Mouse (Mus musculus) gastrocnemius, postnatal 36 days (tissue): ENCODE measurements around the gene Hao2. TPM values are rescaled to one million over a fixed set of nuclear protein-coding genes. Genes with fewer than 3 reads are reported as not detected.

ENCODE experiments used
- DNase-seq, 2 experiments: peaks; one replicate each; pipeline ENCODE4 v3.0.0; 2022
- intact Hi-C: fragments of 180-260 bp; cut with DNase I; formaldehyde crosslinking; loops from one replicate; pipeline ENCODE4 v1.15.1; 2025
- long read RNA-seq, 2 experiments: library from polyadenylated mRNA; stranded (forward); transcript quantifications; one replicate each; pipeline ENCODE4 v2.0.0; 2021
- total RNA-seq, 2 experiments: library from RNA; stranded (reverse); gene quantifications; 2 replicates each; pipeline ENCODE4 v1.2.3; 2021

Gene Hao2
- not detected for total RNA-seq
- long read RNA-seq, experiment 1: 0 reads
- long read RNA-seq, experiment 2: 0 reads

- no peak for DNase-seq
- intact Hi-C loops: no loop called here
Observed at GRCm38 (mm10) chr3:98893057-98893772, at the start of gene Hao2. Gene Hao2 (minus strand): TSS chr3:98893239.

DNA sequence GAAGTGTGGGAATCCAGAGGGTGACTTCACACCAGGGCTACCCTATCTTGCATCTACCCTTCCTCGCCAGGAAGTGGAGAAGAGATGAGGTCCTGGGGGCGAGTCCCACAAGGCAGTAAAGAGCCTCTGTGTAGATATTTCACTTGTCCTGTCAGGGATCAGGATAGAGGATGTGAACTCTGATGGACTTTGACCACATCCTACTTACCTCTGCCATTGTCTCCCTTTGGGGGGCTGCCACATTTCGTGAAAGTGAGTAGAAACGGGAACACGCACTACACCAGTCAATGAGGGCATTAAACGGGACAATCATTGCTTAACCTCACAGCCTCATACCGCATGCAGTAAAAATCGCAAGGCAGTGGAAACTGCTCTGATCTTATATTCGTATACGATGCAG, 48.6 kb upstream of the Hao2 start:
- DNase-seq: no peak
- intact Hi-C loops: no loop called here

DNA sequence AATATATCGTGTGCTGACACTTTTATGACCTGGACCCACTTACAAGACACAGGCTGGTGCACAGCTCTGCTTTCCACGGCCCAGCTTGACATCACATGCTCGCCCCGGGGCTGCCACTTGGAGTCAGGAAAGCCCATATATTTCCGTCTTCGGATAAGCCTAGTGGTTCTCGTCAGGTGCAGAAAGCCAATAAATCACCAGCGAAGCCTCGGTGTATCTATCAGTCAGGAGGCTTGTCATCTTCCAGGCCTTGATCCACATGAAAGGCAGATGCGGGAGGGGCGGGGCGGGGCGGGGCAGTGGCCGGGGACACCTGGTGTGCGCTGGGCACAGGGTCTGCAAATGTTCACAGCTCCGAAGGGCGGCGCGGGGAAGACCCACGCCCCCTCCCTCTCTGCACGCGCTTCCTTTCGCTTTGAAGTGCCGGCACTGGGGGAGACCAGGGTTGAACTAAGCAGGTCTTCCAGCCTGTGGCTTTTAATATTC, 48.1 kb upstream of the Hao2 start:
- intact Hi-C loops: no loop called here

DNA sequence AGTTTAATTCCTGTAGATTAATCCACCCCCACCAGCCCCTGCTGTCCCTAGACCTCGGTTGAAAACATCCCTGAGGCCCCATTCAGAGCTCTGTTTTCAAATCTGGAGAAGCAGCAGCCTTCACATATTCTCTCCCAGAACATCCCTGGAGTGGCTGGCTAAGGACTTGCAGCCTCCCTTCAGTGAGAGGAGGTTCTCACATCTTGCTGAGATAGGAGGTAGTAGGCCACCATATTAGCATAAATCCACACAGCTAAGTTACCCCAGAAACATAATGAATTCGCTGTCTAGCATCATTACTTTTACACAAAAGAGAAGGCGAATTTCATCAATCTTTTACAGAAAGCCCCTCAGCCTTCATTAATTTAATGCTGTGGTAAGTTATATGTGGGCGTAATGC, 47.2 kb upstream of the Hao2 start:
- intact Hi-C loops: no loop called here
- no peak for DNase-seq

More for the DNA sequence above, 48.1 kb upstream of the Hao2 start:
- no peak for DNase-seq

DNA sequence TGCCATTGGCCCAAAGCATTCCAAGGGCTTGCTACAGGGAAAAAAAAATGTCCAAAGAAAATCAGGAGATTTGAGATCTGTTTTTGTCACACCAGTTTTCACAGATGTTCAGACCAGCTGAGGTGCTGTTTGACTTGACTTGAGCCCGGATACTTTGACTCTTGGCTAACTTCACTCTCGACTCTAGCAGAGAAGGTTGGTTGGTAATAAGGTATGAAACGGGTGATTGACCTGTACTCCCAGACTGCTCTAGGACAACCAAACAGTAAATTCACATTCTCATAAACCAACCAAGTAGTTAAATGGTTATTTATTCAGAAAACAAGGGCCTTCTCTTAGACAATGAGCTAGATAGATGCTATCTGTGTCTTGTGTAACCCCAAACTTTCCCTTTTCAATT, 43.4 kb upstream of the Hao2 start:
- intact Hi-C loops: no loop called here
- no peak for DNase-seq

- intact Hi-C loops: no loop called here
- DNase-seq: no peak
Observed at GRCm38 (mm10) chr3:98934601-98935000, 41.6 kb upstream of the Hao2 start.

- DNase-seq: no peak
- intact Hi-C loops: no loop called here
Observed at GRCm38 (mm10) chr3:98934041-98934440, 41.0 kb upstream of the Hao2 start.

GRCm38 (mm10) chr3:98932421-98932820, 39.4 kb upstream of the Hao2 start:
- intact Hi-C loops: no loop called here
- DNase-seq: no peak

- intact Hi-C loops: no loop called here
- no peak for DNase-seq
Observed at GRCm38 (mm10) chr3:98931836-98932235, 38.8 kb upstream of the Hao2 start.

DNA sequence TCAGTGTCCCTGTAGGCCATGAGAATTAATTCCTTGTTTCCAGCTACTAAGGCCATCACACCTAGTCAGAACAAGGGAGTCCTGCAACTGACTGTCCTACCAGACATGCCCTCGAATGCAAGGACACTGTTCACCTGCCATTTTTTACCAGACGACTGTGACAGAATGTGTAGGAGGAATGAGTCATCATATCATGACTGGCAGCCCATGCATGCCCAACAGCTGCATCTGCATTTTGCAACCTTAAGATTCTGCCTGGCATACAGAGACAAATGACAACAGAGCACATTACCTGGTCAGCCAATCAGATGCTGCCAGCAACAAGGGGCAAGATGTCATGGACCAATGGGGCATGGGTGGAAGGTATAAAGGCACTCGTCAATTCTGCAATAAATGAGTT, 27.4 kb upstream of the Hao2 start:
- no peak for DNase-seq
- intact Hi-C loops: no loop called here

DNA sequence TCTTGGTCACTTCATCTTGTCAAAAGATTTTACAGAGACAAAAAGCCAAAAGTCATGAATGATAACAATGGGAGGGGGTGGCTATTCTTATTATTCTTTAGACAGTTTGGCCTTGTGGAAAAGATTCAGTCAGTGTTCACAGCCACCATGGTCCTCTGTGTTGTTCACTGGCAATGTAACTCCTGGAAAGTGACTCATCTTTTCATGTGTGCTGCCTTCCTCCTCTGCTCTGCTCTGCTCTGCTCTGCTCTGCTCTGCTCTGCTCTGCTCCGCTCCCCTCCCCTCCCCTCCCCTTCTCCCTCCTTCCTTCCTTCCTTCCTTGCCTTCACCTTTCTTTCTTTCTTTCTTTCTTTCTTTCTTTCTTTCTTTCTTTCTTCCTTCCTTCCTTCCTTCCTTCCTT, 24.2 kb upstream of the Hao2 start:
- intact Hi-C loops: no loop called here
- DNase-seq: no peak

GRCm38 (mm10) chr3:98916856-98917255, 23.8 kb upstream of the Hao2 start:
- intact Hi-C loops: no loop called here
- DNase-seq: no peak

GRCm38 (mm10) chr3:98915659-98916058, 22.6 kb upstream of the Hao2 start:
- DNase-seq: peak; percentile 15 to 25
- intact Hi-C loops: no loop called here

DNA sequence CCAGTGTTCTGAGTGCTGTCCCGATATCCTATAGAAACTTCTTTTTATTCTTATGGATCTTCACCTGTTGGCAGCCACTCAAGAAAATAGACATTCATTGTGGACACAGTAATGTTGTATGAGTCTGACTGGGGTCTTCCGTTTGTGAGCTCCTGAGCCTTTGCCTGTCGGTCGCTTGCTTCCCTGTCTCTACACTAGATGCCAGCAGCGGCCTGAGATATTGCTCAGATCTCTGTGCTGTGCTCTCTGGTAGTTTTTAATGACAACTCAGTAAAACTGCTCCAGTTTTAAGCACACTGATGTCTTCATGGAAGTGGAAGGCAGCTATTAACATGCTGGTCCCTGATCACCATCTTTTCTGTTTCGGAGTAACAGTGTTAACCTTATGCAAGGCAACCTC, 20.6 kb upstream of the Hao2 start:
- DNase-seq: no peak
- intact Hi-C loops: no loop called here

GRCm38 (mm10) chr3:98897606-98898005, 4.6 kb upstream of the Hao2 start:
- intact Hi-C loops: no loop called here
- DNase-seq: no peak

- intact Hi-C loops: no loop called here
- no peak for DNase-seq
Observed at GRCm38 (mm10) chr3:98895071-98895601, 2.1 kb upstream of the Hao2 start.

- DNase-seq: no peak
- intact Hi-C loops: no loop called here
Observed at GRCm38 (mm10) chr3:98890430-98890829, 2.6 kb downstream of the Hao2 start.

- intact Hi-C loops: no loop called here
- DNase-seq: no peak
Observed at GRCm38 (mm10) chr3:98888206-98888605, 4.8 kb downstream of the Hao2 start.

GRCm38 (mm10) chr3:98880831-98881230, 12.2 kb downstream of the Hao2 start:
- DNase-seq: no peak
- intact Hi-C loops: no loop called here

- intact Hi-C loops: no loop called here
- DNase-seq: no peak
Observed at GRCm38 (mm10) chr3:98880216-98880615, 12.8 kb downstream of the Hao2 start.

GRCm38 (mm10) chr3:98868219-98868618, 24.8 kb downstream of the Hao2 start:
- intact Hi-C loops: no loop called here

GRCm38 (mm10) chr3:98862800-98863199, 30.2 kb downstream of the Hao2 start:
- intact Hi-C loops: no loop called here
- DNase-seq: no peak

More at GRCm38 (mm10) chr3:98868219-98868618, 24.8 kb downstream of the Hao2 start:
- no peak for DNase-seq
